Mouse (Mus musculus): Measurements from ENCODE around the gene Atp1b2. TPM values are rescaled to one million over a fixed set of nuclear protein-coding genes. Genes with fewer than 3 reads are reported as not detected.
A peak's percentile ranks its signal among the peaks of the same experiment; 100 is the strongest.
"Not testable (repeated sequence)": the region's sequence is repeated elsewhere in the genome, so short reads cannot be mapped to it uniquely, and the experiment has no call there.

Gene Atp1b2
- polyA plus RNA-seq, 1 experiment from 2014 or later: 25.9 TPM

GRCm38 (mm10) chr11:69622406-69622805 is 16.7 kb upstream of the Atp1b2 start:
- Histone ChIP-seq H3K4me2 (replicated peaks) (peak overlapping the region; percentile 73), H3K9me3 (no peaks in the 10 kb centered on the region), H3K27me3 (no peaks in the 10 kb centered on the region), H3K36me3 (no peaks in the 10 kb centered on the region), H3K9ac (replicated peaks) (peak overlapping the region; percentile 70), H3K4me3 (peak overlapping the region; percentile 52), H3K4me1 (peaks cover 17% of the 10 kb centered on the region), H3K27ac (replicated peaks) (peak overlapping the region; percentile 67)
- WGBS: 25% methylated on average over 6 of the region's 6 CpGs
- ATAC-seq (replicated peaks): no peak

DNA sequence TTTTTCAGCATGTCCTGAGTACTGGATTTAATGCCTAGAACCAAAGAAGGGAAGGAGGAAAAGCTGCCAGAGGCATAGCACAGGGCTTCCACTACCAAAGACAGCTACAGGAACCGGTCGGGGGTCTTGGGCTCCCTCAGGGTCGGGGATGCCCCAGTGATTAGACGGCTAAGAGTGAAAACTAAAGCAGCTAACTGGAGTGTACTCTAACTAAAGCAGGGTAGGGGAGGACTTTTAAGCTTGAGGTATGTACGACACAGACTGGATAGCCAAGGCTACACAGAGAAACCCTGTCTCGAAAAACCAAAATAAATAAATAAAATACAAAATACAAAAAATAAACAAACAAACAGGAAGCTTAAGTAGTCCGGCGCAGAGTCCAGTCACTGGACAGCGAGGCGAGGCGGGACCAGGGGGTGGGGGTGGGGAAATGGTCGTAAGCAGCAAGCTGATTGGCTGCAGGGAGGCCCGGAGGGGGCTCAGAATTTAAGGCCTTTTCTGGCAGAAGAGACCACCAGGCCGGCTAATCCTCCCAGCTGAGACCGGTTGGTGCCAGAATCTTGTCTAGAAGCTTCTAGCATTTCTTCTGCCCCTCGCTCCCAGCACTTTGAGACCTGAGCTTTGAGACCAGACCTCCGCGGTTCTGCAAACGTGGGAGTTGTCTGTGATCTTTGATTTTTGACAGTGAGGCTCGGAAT is 16.0 kb upstream of the Atp1b2 start, which contains the start of gene Sat2:
Gene Sat2, plus strand, starts transcription at position 454 of the 698 bp plus-strand sequence.
- peak within 1 kb of the TSS; percentile 67 for H3K27ac ChIP-seq (replicated peaks)
- peak within 1 kb of the TSS; percentile 73 for H3K4me2 ChIP-seq (replicated peaks)
- WGBS: under 1% methylated on average over 20 of the region's 20 CpGs
- peak; percentile 80 for ATAC-seq (replicated peaks)
- H3K4me3 ChIP-seq: peak within 1 kb of the TSS; percentile 52
- H3K9me3 ChIP-seq: no peaks in the 10 kb centered on the region
- peaks cover 17% of the 10 kb centered on the region for H3K4me1 ChIP-seq
- H3K9ac ChIP-seq (replicated peaks): peak within 1 kb of the TSS; percentile 70
- H3K36me3 ChIP-seq: no peaks in the 10 kb centered on the region
- no peaks in the 10 kb centered on the region for H3K27me3 ChIP-seq

DNA sequence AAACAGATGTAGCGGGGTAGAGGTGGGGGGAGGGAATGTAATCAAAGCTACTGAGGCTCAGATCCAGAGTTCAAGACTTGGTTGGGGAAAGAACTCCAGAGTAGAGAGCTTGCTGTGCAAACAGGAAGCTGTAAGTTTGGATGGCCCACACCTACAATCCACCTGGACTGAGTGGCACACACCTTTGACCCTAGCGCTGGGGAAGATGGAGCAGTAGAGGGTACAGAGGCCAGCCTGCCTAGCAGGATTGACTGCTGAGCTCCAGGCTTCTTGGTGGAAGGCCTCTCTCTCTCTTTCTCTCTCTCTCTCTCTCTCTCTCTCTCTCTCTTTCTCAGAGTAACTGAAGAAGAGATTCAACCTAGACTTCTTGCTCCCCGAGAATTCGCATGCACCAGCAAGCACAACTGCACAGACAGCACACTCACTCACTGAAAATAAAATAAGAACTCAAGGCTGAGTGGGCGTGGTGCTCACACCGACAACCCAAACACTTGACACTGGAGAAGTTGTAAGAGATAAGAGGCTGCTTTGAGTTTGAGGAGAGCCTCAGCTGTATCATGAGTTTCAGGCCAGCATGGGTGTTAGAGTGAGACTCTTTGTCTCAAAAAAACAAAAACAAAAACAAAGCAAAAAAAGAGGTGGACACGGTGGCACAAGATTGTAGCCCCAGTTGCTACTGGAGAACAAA is 14.8 kb upstream of the Atp1b2 start:
- no peak overlapping the region for H3K9ac ChIP-seq (replicated peaks)
- no peaks in the 10 kb centered on the region for H3K27me3 ChIP-seq
- no peaks in the 10 kb centered on the region for H3K36me3 ChIP-seq
- H3K4me1 ChIP-seq: peaks cover 17% of the 10 kb centered on the region
- no peak overlapping the region for H3K27ac ChIP-seq (replicated peaks)
- no peak for ATAC-seq (replicated peaks)
- 88% methylated on average over 7 of the region's 7 CpGs for WGBS
- H3K4me2 ChIP-seq (replicated peaks): no peak overlapping the region
- H3K9me3 ChIP-seq: no peaks in the 10 kb centered on the region
- H3K4me3 ChIP-seq: no peak overlapping the region

DNA sequence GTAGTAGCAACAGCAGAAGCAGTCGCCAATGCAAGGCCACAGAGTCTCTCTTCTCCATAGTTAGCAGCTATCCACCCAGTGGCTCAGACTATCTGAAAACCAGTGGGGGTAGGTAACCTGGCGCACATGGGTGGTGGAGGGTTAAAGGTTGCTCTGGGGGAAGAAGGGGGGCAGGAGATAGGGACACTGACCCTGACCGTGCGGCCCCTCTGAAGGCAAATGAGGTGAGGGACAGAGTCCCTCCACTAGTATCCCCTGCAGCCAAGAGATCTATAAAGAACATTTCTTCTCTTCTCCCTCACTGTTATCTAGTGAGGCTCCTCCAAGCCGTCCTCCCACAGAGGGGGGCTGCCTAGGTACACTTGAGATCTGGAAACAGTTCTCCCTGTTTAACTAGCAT is 12.1 kb upstream of the Atp1b2 start, which contains the start of gene Shbg:
Gene Shbg, minus strand, starts transcription at position 101 of the 400 bp plus-strand sequence.
- H3K9me3 ChIP-seq: no peaks in the 10 kb centered on the region
- no peak within 1 kb of the TSS for H3K4me2 ChIP-seq (replicated peaks)
- no peak within 1 kb of the TSS for H3K27ac ChIP-seq (replicated peaks)
- H3K36me3 ChIP-seq: no peaks in the 10 kb centered on the region
- H3K4me3 ChIP-seq: no peak within 1 kb of the TSS
- no peak for ATAC-seq (replicated peaks)
- H3K4me1 ChIP-seq: peaks cover 18% of the 10 kb centered on the region
- 81% methylated on average over 5 of the region's 5 CpGs for WGBS
- H3K9ac ChIP-seq (replicated peaks): no peak within 1 kb of the TSS
- no peaks in the 10 kb centered on the region for H3K27me3 ChIP-seq

DNA sequence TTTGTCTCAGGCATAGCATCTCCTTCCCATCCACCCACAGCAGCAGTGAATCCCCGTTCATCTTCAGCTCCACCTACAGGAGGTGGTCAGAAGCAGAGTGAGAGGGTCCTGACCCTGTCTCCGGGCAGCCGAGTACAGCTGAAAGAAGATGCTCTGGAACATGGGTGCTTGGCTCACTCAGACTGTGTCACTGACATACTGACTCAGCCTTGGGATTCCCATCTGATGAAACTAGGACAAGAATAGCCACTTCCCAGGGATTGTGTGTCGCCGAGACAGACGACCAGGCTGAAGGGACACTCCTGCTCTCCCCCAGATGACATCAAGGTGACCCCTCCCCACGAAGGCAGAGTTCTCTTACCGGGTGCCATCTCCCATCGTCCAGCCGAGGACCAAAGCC is 11.0 kb upstream of the Atp1b2 start:
- no peak overlapping the region for H3K27ac ChIP-seq (replicated peaks)
- no peak overlapping the region for H3K9ac ChIP-seq (replicated peaks)
- no peak overlapping the region for H3K4me2 ChIP-seq (replicated peaks)
- no peak for ATAC-seq (replicated peaks)
- H3K36me3 ChIP-seq: no peaks in the 10 kb centered on the region
- no peak overlapping the region for H3K4me3 ChIP-seq
- WGBS: 46% methylated on average over 10 of the region's 10 CpGs
- H3K27me3 ChIP-seq: no peaks in the 10 kb centered on the region
- H3K9me3 ChIP-seq: no peaks in the 10 kb centered on the region
- H3K4me1 ChIP-seq: peaks cover 10% of the 10 kb centered on the region

DNA sequence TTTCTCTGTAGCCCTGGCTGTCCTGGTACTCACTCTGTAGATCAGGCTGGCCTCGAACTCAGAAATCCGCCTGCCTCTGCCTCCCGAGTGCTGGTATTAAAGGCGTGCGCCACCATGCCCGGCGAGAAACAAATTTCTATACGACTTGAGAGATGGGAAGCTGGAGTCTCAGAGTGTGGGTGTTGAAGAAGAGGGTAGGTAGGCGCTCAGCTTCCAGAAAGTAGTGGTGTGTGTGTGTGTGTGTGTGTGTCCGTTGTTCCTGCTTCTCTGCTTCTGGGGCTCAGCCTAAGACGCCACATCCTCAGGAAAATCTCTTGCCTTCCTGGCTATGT is 8.5 kb upstream of the Atp1b2 start:
- not testable (repeated sequence) for H3K4me2 ChIP-seq (replicated peaks); H3K27me3 ChIP-seq; H3K36me3 ChIP-seq; ATAC-seq (replicated peaks); H3K9me3 ChIP-seq; H3K9ac ChIP-seq (replicated peaks); H3K4me3 ChIP-seq; H3K4me1 ChIP-seq; H3K27ac ChIP-seq (replicated peaks)
- WGBS: 52% methylated on average over 11 of the region's 11 CpGs

DNA sequence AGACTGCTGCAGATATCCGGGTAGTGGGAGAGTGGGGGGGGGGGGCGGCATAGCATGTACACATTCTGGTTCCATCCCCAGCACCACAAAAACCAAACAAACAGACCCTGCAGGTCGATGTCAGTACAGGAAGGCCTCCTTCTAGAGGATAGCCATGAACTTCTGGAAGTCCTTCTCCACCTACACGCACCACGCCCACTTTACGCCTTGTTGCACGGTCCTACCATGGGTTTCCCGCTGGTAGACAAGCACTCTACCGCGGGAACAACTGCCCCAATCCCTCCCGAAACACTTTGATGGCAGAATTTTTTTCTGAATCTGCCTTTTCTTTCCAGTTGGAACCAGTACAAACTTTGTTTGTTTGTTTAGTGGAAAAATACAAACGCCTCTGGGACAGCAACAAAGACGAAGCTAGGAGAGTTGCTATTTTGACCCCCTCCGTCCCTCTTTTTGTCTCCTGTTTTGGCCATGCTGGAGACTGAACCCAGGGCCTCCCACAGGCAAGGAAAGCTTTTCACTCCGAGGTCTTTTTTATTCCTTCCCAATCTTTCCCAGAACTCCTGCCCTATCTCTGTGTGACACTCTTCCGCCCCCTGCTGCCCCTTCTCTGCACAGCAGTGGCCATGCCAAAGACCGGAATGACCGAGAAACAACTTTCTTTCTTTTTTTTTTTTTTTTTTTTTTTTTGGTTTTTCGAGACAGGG is 8.0 kb upstream of the Atp1b2 start:
- no peak overlapping the region for H3K4me2 ChIP-seq (replicated peaks)
- no peak for ATAC-seq (replicated peaks)

GRCm38 (mm10) chr11:69610899-69611298 is 5.2 kb upstream of the Atp1b2 start:
- Histone ChIP-seq H3K4me3 (no peak overlapping the region), H3K4me2 (replicated peaks) (no peak overlapping the region), H3K9ac (replicated peaks) (no peak overlapping the region), H3K36me3 (no peaks in the 10 kb centered on the region), H3K4me1 (peaks cover 11% of the 10 kb centered on the region), H3K27me3 (no peaks in the 10 kb centered on the region), H3K27ac (replicated peaks) (no peak overlapping the region), H3K9me3 (no peaks in the 10 kb centered on the region)
- WGBS: 69% methylated on average over 4 of the region's 4 CpGs
- ATAC-seq (replicated peaks): no peak

More for the DNA sequence above, 8.0 kb upstream of the Atp1b2 start:
- Histone ChIP-seq H3K9me3 (no peaks in the 10 kb centered on the region), H3K4me3 (no peak overlapping the region), H3K4me1 (peaks cover 6% of the 10 kb centered on the region), H3K27me3 (no peaks in the 10 kb centered on the region), H3K9ac (replicated peaks) (no peak overlapping the region), H3K27ac (replicated peaks) (no peak overlapping the region), H3K36me3 (no peaks in the 10 kb centered on the region)
- WGBS: 4% methylated on average over 19 of the region's 19 CpGs

- Histone ChIP-seq H3K36me3 (no peaks in the 10 kb centered on the region), H3K27me3 (no peaks in the 10 kb centered on the region), H3K9ac (replicated peaks) (no peak overlapping the region), H3K27ac (replicated peaks) (no peak overlapping the region), H3K4me1 (peaks cover 15% of the 10 kb centered on the region), H3K9me3 (no peaks in the 10 kb centered on the region), H3K4me3 (no peak overlapping the region), H3K4me2 (replicated peaks) (no peak overlapping the region)
- 70% methylated on average over 7 of the region's 7 CpGs for WGBS
- no peak for ATAC-seq (replicated peaks)
Measured at GRCm38 (mm10) chr11:69609416-69609815, 3.7 kb upstream of the Atp1b2 start.

DNA sequence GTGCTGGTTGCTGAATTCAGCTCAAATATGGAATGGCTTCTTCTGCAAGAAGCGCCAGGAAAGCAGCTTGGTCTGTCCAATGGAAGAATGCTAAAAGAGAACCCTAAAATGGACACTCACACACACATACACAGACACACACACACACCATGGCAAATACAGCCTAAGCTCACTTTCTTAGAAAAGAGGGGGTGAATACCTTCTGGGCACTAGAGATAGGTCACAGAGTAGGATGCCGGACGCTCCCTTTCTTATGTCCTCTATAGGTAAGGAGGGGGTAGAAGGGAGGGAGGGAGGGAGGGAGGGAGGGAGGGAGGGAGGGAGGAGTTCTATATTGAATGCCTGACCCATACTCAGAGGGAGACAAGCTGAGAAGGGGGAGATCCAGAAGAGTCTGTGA is 2.8 kb upstream of the Atp1b2 start:
- no peak overlapping the region for H3K4me3 ChIP-seq
- no peaks in the 10 kb centered on the region for H3K27me3 ChIP-seq
- no peak overlapping the region for H3K4me2 ChIP-seq (replicated peaks)
- 85% methylated on average over 3 of the region's 3 CpGs for WGBS
- H3K27ac ChIP-seq (replicated peaks): no peak overlapping the region
- no peaks in the 10 kb centered on the region for H3K36me3 ChIP-seq
- no peak for ATAC-seq (replicated peaks)
- H3K9me3 ChIP-seq: no peaks in the 10 kb centered on the region
- H3K9ac ChIP-seq (replicated peaks): no peak overlapping the region
- H3K4me1 ChIP-seq: peaks cover 18% of the 10 kb centered on the region

DNA sequence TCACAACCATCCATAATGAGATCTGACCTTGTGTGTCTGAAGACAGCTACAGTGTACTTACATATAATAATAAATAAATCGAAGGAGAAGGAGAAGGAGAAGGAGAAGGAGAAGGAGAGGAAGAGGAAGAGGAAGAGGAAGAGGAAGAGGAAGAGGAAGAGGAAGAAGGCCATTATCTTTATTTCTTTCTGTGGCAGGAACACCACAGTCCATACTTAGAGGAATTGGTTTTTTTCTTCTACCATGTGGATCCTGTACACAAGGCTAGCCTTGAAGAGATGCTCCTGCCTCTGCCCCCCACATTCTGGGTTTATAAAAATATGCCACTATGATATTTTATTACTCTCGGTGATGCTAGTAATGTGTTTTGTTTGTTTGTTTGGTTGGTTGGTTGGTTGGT is 1.1 kb upstream of the Atp1b2 start:
- Histone ChIP-seq H3K9ac (replicated peaks) (no peak overlapping the region), H3K36me3 (no peaks in the 10 kb centered on the region; the same call in 1 of the 2 replicates), H3K27me3 (no peaks in the 10 kb centered on the region), H3K4me3 (no peak overlapping the region), H3K27ac (replicated peaks) (no peak overlapping the region), H3K9me3 (no peaks in the 10 kb centered on the region), H3K4me1 (peaks cover 17% of the 10 kb centered on the region), H3K4me2 (replicated peaks) (no peak overlapping the region)
- no peak for ATAC-seq (replicated peaks)
- 89% methylated on average over 2 of the region's 2 CpGs for WGBS

DNA sequence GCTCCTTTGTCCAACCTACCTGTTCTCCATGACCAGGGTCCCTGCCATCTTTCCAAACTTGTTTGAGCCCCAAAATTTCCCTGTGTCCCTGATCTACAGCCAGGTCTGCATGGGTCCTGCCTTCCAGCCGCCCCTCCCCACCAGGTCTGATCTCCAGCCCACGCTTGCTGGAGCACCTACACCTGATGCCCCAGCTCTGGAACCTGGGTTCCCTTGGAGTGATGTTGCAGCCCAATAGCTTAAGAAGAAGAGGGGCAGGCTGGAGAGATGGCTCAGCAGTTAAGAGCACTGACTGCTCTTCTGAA is 701 bp upstream of the Atp1b2 start:
- Histone ChIP-seq H3K4me3 (peak overlapping the region; percentile 60), H3K9me3 (no peaks in the 10 kb centered on the region), H3K36me3 (no peaks in the 10 kb centered on the region; the same call in 1 of the 2 replicates), H3K9ac (replicated peaks) (peak overlapping the region; percentile 14; the same call in 1 of the 2 replicates), H3K4me2 (replicated peaks) (peak overlapping the region; percentile 90), H3K4me1 (peaks cover 17% of the 10 kb centered on the region), H3K27me3 (no peaks in the 10 kb centered on the region), H3K27ac (replicated peaks) (peak overlapping the region; percentile 41; the same call in 1 of the 2 replicates)
- no peak for ATAC-seq (replicated peaks)
- 61% methylated on average over 2 of the region's 2 CpGs for WGBS
